Mouse (Mus musculus): ENCODE data around the gene Otud3. TPM values are rescaled to one million over a fixed set of nuclear protein-coding genes. Genes with fewer than 3 reads are reported as not detected.

Gene Otud3
- polyA plus RNA-seq, 1 experiment from 2014 or later, result 3.1 TPM

- Histone ChIP-seq H3K9me3 (ENCODE audit: control insufficient read depth, low read length) (no peaks in the 10 kb centered on the region), H3K4me2 (ENCODE audit: low read depth, low read length) (peak overlapping the region; percentile 13; the same call in 1 of the 2 replicates), H3K36me3 (ENCODE audit: control insufficient read depth, insufficient read depth, low read length) (no peaks in the 10 kb centered on the region), H3K9ac (ENCODE audit: low read length) (no peak overlapping the region), H3K4me3 (ENCODE audit: low read length) (no peak overlapping the region), H3K27me3 (ENCODE audit: control insufficient read depth, insufficient read depth, low read depth, low read length) (no peaks in the 10 kb centered on the region), H3K27ac (ENCODE audit: low read length) (peak overlapping the region; percentile 81), H3K4me1 (replicated peaks; ENCODE audit: control insufficient read depth, insufficient read depth, low read length) (peaks cover 19% of the 10 kb centered on the region)
- WGBS, result 33% methylated on average over 10 of the region's 10 CpGs
- ATAC-seq (ENCODE audit: low read depth), result peak; percentile 60
These were observed 24.9 kb upstream of the Otud3 start for GRCm38 (mm10) chr4:138938495-138939269.

GRCm38 (mm10) chr4:138934456-138935145 lies 20.9 kb upstream of the Otud3 start:
- H3K9ac ChIP-seq (ENCODE audit: low read length), result no peak overlapping the region
- no peak overlapping the region for H3K4me2 ChIP-seq (ENCODE audit: low read depth, low read length)
- no peak overlapping the region for H3K27ac ChIP-seq (ENCODE audit: low read length)
- no peaks in the 10 kb centered on the region for H3K9me3 ChIP-seq (ENCODE audit: control insufficient read depth, low read length)
- no peaks in the 10 kb centered on the region for H3K27me3 ChIP-seq (ENCODE audit: control insufficient read depth, insufficient read depth, low read depth, low read length)
- 79% methylated on average over 11 of the region's 11 CpGs for WGBS
- peaks cover 13% of the 10 kb centered on the region for H3K4me1 ChIP-seq (replicated peaks; ENCODE audit: control insufficient read depth, insufficient read depth, low read length)
- ATAC-seq (ENCODE audit: low read depth), result no peak
- H3K4me3 ChIP-seq (ENCODE audit: low read length), result no peak overlapping the region
- H3K36me3 ChIP-seq (ENCODE audit: control insufficient read depth, insufficient read depth, low read length), result no peaks in the 10 kb centered on the region

DNA sequence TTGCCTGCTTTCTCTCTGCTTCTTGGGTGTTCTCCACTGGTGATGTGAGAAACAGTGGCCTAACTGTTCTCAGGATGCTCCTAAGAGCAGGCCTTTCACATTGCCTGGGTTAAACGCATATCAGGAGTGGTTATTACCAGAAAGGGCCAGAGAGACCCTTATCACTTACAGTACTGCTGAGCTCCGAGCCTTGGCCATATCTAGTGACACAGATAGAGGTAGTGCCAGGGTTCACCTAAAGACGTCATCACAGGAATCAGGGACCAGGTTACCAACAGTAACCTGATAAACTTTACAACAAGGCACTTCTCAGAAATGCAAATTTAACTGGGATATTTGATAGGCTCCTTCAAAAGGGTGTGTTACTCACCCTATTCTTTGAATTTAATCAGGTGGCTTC lies 20.1 kb upstream of the Otud3 start:
- no peaks in the 10 kb centered on the region for H3K36me3 ChIP-seq (ENCODE audit: control insufficient read depth, insufficient read depth, low read length)
- H3K27me3 ChIP-seq (ENCODE audit: control insufficient read depth, insufficient read depth, low read depth, low read length), result no peaks in the 10 kb centered on the region
- 47% methylated on average over 3 of the region's 3 CpGs for WGBS
- H3K4me1 ChIP-seq (replicated peaks; ENCODE audit: control insufficient read depth, insufficient read depth, low read length), result peaks cover 7% of the 10 kb centered on the region; the same call in 1 of the 2 replicates
- H3K27ac ChIP-seq (ENCODE audit: low read length), result no peak overlapping the region
- no peak for ATAC-seq (ENCODE audit: low read depth)
- H3K9me3 ChIP-seq (ENCODE audit: control insufficient read depth, low read length), result no peaks in the 10 kb centered on the region
- no peak overlapping the region for H3K4me2 ChIP-seq (ENCODE audit: low read depth, low read length)
- H3K9ac ChIP-seq (ENCODE audit: low read length), result no peak overlapping the region
- no peak overlapping the region for H3K4me3 ChIP-seq (ENCODE audit: low read length)

- Histone ChIP-seq H3K4me1 (replicated peaks; ENCODE audit: control insufficient read depth, insufficient read depth, low read length) (0 out of 2 replicates have a peak, but pooled peaks cover 2% of the 10 kb centered on the region), H3K36me3 (ENCODE audit: control insufficient read depth, insufficient read depth, low read length) (no peaks in the 10 kb centered on the region), H3K9ac (ENCODE audit: low read length) (no peak overlapping the region), H3K27ac (ENCODE audit: low read length) (no peak overlapping the region), H3K27me3 (ENCODE audit: control insufficient read depth, insufficient read depth, low read depth, low read length) (no peaks in the 10 kb centered on the region), H3K4me3 (ENCODE audit: low read length) (no peak overlapping the region), H3K4me2 (ENCODE audit: low read depth, low read length) (no peak overlapping the region), H3K9me3 (ENCODE audit: control insufficient read depth, low read length) (no peaks in the 10 kb centered on the region)
- no peak for ATAC-seq (ENCODE audit: low read depth)
- 22% methylated on average over 2 of the region's 2 CpGs for WGBS
These were observed 11.8 kb upstream of the Otud3 start for GRCm38 (mm10) chr4:138925561-138925960.

GRCm38 (mm10) chr4:138922131-138922459 lies 8.3 kb upstream of the Otud3 start:
- Histone ChIP-seq H3K36me3 (ENCODE audit: control insufficient read depth, insufficient read depth, low read length) (no peaks in the 10 kb centered on the region), H3K4me3 (ENCODE audit: low read length) (no peak overlapping the region), H3K4me1 (replicated peaks; ENCODE audit: control insufficient read depth, insufficient read depth, low read length) (0 out of 2 replicates have a peak, but pooled peaks cover 2% of the 10 kb centered on the region), H3K27ac (ENCODE audit: low read length) (no peak overlapping the region), H3K27me3 (ENCODE audit: control insufficient read depth, insufficient read depth, low read depth, low read length) (no peaks in the 10 kb centered on the region), H3K4me2 (ENCODE audit: low read depth, low read length) (peak overlapping the region; percentile 43), H3K9me3 (ENCODE audit: control insufficient read depth, low read length) (peaks cover 2% of the 10 kb centered on the region; the same call in 1 of the 2 replicates), H3K9ac (ENCODE audit: low read length) (no peak overlapping the region)
- WGBS, result 0% methylated on average over 11 of the region's 11 CpGs
- peak; percentile 87 for ATAC-seq (ENCODE audit: low read depth)

DNA sequence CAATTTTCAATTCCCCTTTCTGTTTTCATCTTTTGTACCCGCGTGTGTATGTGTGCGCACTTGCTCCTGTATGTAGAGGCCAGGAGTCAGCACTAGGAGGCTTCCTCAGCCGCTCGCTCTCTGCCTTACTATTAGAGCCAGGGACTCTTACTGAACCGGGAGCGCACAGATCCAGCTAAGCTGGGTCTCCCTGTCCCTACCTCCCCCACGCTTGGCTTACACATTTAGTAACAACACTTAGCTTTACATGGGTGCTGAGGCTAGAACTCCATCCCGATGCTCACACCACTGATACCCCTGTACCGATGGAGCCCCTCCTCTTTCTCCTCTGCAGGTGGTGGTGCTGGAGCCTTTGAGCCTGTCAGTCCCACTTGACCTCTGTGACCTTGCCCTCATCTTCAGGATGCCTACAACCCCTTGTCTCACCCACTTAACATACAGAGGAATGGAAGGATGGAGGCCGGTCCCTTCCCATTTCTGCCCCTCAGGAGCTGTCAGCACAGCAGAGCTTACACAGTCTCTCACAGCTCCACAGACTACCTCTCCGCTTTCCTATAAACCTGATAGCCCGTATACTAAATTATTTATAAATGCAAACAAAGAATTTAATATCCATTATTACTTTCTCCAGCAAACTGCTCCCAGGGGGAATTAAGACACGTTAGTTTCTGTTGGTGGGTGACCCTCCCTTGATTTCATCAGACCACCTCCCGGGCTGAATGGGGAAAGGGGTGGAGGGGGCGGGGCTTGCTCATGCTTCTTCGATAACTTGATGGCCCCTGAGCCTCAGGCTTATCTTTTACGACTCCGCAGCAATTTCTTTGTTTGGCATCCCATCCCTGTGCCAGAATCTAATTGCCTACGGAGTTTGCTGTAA lies 7.7 kb upstream of the Otud3 start:
- peak overlapping the region; percentile 43 for H3K4me2 ChIP-seq (ENCODE audit: low read depth, low read length)
- 0 out of 2 replicates have a peak, but pooled peaks have one; percentile 27 for ATAC-seq (ENCODE audit: low read depth)
- no peaks in the 10 kb centered on the region for H3K27me3 ChIP-seq (ENCODE audit: control insufficient read depth, insufficient read depth, low read depth, low read length)
- WGBS, result 36% methylated on average over 20 of the region's 20 CpGs
- H3K27ac ChIP-seq (ENCODE audit: low read length), result no peak overlapping the region
- H3K9me3 ChIP-seq (ENCODE audit: control insufficient read depth, low read length), result peaks cover 2% of the 10 kb centered on the region; the same call in 1 of the 2 replicates
- H3K9ac ChIP-seq (ENCODE audit: low read length), result no peak overlapping the region
- H3K4me3 ChIP-seq (ENCODE audit: low read length), result no peak overlapping the region
- no peaks in the 10 kb centered on the region for H3K36me3 ChIP-seq (ENCODE audit: control insufficient read depth, insufficient read depth, low read length)
- 0 out of 2 replicates have a peak, but pooled peaks cover 2% of the 10 kb centered on the region for H3K4me1 ChIP-seq (replicated peaks; ENCODE audit: control insufficient read depth, insufficient read depth, low read length)

- WGBS, result 84% methylated on average over 9 of the region's 9 CpGs
These were observed 3.5 kb upstream of the Otud3 start for GRCm38 (mm10) chr4:138917282-138917681.

GRCm38 (mm10) chr4:138913141-138913787 lies 481 bp downstream of the Otud3 start:
- peak; percentile 66 for ATAC-seq (ENCODE audit: low read depth)
- under 1% methylated on average over 52 of the region's 52 CpGs for WGBS
- peak overlapping the region; percentile 97 for H3K4me2 ChIP-seq (ENCODE audit: low read depth, low read length)
- no peak overlapping the region; the same call in 1 of the 2 replicates for H3K27ac ChIP-seq (ENCODE audit: low read length)
- peaks cover 2% of the 10 kb centered on the region; the same call in 1 of the 2 replicates for H3K9me3 ChIP-seq (ENCODE audit: control insufficient read depth, low read length)
- peaks cover 2% of the 10 kb centered on the region; the same call in 1 of the 2 replicates for H3K36me3 ChIP-seq (ENCODE audit: control insufficient read depth, insufficient read depth, low read length)
- H3K9ac ChIP-seq (ENCODE audit: low read length), result peak overlapping the region; percentile 90
- H3K27me3 ChIP-seq (ENCODE audit: control insufficient read depth, insufficient read depth, low read depth, low read length), result no peaks in the 10 kb centered on the region
- peak overlapping the region; percentile 91 for H3K4me3 ChIP-seq (ENCODE audit: low read length)
- H3K4me1 ChIP-seq (replicated peaks; ENCODE audit: control insufficient read depth, insufficient read depth, low read length), result peaks cover 6% of the 10 kb centered on the region

More at GRCm38 (mm10) chr4:138917282-138917681, 3.5 kb upstream of the Otud3 start:
- no peak overlapping the region for H3K27ac ChIP-seq (ENCODE audit: low read length)
- H3K36me3 ChIP-seq (ENCODE audit: control insufficient read depth, insufficient read depth, low read length), result no peaks in the 10 kb centered on the region
- H3K27me3 ChIP-seq (ENCODE audit: control insufficient read depth, insufficient read depth, low read depth, low read length), result no peaks in the 10 kb centered on the region
- H3K4me2 ChIP-seq (ENCODE audit: low read depth, low read length), result no peak overlapping the region
- peaks cover 2% of the 10 kb centered on the region; the same call in 1 of the 2 replicates for H3K9me3 ChIP-seq (ENCODE audit: control insufficient read depth, low read length)
- ATAC-seq (ENCODE audit: low read depth), result no peak
- H3K4me3 ChIP-seq (ENCODE audit: low read length), result no peak overlapping the region
- H3K4me1 ChIP-seq (replicated peaks; ENCODE audit: control insufficient read depth, insufficient read depth, low read length), result peaks cover 8% of the 10 kb centered on the region
- H3K9ac ChIP-seq (ENCODE audit: low read length), result no peak overlapping the region
